Mouse (Mus musculus) right cerebral cortex, postnatal 14 days (tissue): ENCODE measurements around the gene Gpr55.

ENCODE experiments used
- DNase-seq: peaks from one replicate; pipeline ENCODE4 v3.0.0; 2022

Gpr55 gene

GRCm38 (mm10) chr1:85957290-85957689 lies 3.5 kb downstream of the Gpr55 start:
- DNase-seq, result no peak

DNA sequence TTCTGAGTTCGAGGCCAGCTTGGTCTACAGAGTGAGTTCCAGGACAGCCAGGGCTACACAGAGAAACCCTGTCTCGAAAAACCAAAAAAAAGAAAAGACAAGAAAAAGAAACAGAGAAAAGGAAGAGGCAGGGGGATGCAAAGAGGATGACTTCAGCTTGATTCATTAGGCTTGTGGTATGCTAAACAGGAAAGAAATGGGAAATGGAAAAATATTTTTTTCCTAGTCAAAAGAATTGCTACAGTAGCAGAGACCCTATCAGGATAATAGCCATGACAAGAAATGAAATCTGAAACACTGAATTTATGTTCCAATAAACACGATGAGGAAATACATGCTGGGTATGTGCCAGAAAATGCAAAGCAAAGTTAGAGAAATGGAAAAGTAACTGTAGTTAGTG lies 5.7 kb downstream of the Gpr55 start:
- DNase-seq, result no peak

- DNase-seq, result no peak
These were observed 11.6 kb downstream of the Gpr55 start for GRCm38 (mm10) chr1:85949085-85949684.

- no peak for DNase-seq
These were observed 18.5 kb downstream of the Gpr55 start for GRCm38 (mm10) chr1:85942318-85942717.

DNA sequence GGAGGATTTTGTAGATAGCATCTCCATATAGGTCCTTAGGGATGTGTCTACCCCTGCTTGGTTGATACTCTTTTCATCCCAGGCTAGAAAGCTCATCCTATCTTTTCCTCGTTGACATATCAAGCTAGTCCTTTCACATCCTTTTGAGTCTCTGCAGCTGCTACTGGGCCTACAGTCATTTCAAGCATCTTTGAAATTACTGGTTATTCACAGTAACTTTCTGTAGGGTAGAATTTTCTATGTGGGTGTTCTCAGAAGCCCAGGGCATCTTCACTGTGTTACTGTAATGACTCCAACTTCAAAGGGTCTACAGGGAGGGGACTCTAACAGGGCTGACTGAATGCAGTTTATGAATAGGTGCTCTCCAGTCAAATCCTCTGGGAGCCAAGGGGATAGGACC lies 23.5 kb downstream of the Gpr55 start:
- no peak for DNase-seq

- DNase-seq, result no peak
These were observed 24.5 kb downstream of the Gpr55 start for GRCm38 (mm10) chr1:85936265-85936664.

- peak; percentile 58 for DNase-seq
These were observed 25.5 kb downstream of the Gpr55 start for GRCm38 (mm10) chr1:85935148-85935852.

- no peak for DNase-seq
These were observed 26.2 kb downstream of the Gpr55 start for GRCm38 (mm10) chr1:85934560-85934959.

DNA sequence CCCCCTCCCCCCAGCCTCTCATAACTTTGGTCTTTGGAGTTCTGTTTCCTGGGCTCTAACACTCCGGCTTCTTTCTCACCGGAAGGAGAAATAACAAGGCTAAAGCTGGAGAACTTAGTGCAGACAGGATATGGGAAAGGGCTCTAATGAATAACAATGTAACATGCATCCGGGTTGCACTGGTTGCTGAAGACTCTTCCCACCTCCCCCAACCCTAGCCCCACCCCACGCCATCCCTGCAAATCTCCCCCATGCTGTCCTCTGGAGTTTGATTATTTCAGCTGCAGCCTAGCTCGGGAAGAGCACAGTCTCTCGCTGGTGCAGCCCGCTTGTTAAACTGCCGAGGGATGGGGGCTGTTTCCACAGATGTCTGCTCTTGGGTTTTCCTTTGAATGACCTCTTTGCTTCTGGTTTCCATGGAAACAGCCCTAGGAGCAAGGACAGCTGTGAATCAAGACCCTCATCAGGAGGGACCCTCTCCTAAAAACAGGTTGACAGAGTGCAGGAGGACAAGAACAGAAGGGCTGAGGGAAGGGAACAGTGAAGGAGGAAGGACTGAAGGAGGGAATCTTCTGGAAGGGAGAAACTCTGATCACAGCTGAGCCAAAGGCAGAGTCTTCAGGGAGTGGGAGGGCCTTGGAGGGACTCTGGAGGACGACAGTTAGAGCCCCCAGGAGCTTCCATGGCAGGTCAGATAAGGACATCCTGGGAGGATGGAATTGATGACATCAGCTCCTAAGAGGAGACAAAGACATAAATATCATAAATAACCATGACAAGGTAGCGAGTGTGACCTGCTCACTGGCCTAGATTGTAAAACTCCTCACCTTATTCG lies 27.0 kb downstream of the Gpr55 start:
- no peak for DNase-seq

DNA sequence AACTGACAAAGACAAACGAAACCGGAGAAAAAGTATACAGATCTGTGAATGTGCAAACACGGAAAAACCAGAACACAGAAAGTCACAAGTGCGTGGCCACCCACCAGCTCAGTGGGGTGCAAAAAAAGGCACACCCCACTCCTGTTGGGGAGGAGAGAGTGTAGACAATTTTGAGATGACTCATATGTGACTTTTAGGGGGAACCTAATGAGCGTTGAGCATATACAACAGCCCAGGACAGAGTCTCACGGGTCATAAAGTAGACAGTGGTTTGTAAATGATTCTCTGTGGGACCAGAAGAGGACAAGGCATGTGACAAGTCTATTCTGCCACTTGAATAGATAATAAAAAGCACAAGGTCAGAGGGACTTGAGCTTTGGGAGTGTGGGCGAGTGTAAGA lies 27.6 kb downstream of the Gpr55 start:
- DNase-seq, result no peak

DNA sequence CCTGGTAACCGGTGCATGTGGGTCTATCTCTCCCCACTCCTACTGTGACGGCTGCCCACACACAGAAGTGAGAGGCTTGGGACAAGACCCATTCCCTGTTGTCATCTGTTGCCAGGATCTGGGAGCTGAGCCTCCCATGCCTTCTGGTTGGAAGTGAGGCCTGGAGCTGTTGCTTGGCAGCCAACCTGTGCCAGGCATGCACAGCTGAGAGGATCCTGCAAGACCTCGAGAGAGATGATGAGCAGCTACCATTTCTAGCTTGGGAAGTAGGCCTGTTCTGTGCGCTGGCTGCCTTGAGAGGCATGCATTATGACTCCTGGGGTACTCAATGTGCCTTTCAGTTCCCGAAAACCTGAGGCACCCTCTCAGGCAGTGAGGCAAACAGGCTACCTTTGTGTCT lies 29.6 kb downstream of the Gpr55 start:
- DNase-seq, result no peak

- DNase-seq, result no peak
These were observed 31.4 kb downstream of the Gpr55 start for GRCm38 (mm10) chr1:85929406-85929805.

GRCm38 (mm10) chr1:85928688-85929065 lies 32.1 kb downstream of the Gpr55 start:
- DNase-seq, result no peak

DNA sequence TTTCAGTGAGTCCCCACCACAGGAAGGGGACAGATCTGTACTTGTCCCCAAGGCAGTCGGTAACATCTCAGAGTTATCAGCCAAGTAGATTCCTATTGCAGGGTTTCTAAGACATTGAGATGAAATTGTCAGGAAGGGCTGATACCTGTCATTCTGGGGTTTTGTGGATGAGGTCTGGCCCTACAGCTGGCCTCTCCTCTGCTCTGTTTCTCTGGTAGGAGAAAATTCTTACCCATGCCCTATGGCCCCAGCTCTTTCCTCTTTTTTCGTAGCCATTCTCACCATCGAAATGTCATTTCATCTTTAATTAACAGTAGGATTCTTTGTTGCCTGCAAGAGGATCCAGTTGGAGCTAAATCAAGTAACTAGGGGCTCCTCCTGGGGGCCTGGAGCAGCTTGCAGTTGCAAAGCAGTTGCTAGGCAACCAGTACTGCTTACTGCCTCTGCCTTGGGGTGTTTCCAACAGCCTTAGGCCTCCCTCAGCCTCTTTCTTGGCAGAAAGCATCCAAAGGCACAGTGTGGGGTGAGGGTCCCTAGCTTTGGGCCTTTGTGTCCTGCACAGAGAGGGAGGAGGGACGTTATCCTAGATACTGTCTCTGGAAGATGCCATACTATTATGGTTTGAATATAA lies 32.6 kb downstream of the Gpr55 start, which contains the start of gene 4933407L21Rik:
Gene 4933407L21Rik, plus strand, starts transcription at position 427 of the 631 bp plus-strand sequence.
- peak; percentile 65 for DNase-seq

DNA sequence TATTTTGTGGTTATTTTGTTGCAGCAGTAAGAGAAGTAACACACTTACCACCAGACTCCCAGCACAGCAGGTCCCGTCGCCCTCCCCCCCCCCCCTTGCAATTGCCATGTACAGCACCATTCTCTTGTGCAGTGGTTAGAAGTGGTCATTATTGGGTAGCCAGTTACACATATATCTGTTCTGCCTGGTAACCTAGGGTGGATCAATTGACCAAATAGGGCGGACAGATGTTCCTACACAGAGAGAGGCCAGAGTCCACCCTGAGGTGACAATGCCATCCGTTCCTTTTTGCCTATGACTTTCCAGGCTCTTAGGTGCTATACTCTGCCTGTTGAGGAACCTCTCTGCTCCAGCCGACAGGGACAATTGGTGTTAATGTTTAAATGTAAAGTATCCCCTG lies 35.6 kb downstream of the Gpr55 start:
- DNase-seq, result no peak

DNA sequence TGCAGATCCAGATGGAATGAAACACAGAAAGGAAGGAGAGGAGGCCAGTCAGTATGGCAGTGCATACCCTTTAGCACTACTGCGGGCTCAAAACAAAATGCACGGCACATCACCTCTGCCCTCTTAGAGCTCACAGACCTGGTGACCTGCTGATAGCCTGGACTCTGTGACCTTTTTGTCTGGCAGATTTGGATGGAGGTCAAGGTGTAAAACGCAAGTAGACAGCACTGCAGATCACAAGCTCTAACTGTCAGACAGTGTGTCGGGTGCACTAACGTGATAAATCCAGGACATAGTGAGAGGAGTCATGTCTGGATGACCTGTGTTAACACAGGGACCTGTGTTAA lies 38.0 kb downstream of the Gpr55 start:
- no peak for DNase-seq

DNA sequence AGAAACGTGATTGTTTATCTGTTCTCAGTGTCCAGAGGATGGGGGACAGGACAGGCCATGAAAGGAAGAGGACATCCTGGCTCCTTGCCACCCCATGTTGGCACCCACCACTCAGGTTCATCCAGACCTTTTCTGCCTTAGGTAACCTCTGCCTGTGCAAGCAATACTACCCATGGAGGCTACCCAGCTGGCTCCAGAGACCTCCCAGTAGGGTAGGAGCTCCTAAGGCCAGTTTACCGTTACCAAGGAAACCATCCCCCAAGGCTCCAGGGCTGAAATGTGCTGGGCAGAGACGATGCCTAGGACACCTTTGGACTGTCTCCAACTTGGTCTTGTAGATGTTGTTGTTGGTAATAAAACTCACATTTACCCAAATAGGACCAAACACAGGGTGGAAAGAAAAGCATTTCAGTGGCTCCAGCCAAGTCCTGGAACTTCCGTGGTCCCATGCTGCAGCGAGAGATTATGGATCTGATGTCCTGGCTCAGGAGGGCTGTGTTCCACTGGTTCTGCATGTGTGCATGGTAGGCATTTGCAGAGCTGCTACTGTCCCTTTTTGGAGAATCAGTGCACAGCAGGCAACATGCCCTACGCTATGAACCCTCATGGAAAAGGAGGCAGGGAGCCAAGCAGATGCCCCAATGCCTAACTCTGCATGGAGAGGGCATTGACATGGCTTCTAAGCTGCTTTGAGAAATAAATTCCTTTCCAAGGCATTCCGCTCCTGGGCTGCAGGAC lies 38.5 kb downstream of the Gpr55 start:
- DNase-seq, result no peak

DNA sequence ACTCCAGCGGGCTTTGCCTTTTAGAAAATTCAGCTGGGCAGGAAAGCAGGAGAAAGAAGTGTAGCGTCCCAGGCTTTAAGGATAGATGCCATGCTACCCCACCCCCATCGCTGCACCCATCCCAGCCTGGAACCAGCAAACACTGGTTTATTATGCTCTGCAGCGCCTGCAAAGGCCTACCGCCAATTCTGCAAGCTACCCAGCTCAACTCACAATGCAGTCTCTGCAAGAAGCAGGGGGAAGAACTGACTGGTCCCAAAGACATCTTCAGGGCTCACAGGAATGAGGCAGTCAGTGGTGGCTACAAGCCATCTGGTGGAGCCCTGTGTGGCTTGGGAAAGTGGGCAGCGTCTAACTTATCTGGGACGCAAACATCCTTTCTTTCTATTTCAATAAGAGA lies 39.1 kb downstream of the Gpr55 start:
- DNase-seq, result peak; percentile 48

- DNase-seq, result no peak
These were observed 41.2 kb downstream of the Gpr55 start for GRCm38 (mm10) chr1:85919621-85920020.

DNA sequence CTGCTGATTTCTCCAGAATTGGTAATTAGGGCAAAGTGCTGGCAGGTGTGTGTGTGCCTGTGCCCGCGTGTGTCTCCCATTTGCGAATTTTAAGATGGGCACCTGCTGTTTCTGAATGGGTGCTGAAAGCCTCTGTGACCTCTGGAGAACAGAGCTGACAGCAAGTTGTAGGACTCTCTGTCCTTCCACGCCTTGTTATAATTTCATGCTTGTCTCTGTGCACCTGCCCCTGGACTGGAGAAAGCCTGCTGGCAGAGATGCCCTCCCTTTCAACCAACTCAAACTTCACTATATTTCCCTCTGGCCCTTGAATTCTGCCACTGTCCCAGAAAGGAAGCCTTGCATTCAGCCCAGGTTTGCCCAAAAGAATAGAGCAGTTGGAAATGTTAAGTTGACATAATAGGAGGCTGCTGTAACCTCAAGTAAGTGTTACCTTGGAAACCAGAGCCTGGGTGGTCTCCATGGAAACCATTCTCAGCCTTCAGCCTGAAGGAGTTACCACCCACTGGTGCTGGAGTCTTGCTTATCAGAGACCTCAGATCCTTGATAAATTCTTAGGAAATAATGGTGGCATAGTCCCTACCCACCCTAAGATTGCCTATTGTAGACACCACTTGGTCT lies 43.9 kb downstream of the Gpr55 start:
- DNase-seq, result no peak

- no peak for DNase-seq
These were observed 44.9 kb downstream of the Gpr55 start for GRCm38 (mm10) chr1:85915890-85916289.

GRCm38 (mm10) chr1:85913078-85913755 lies 47.6 kb downstream of the Gpr55 start:
- DNase-seq, result no peak
